Mouse (Mus musculus) embryonic facial prominence, embryonic 13.5 days (tissue): Measurements from ENCODE around the gene Olfr125. TPM values are rescaled to one million over a fixed set of nuclear protein-coding genes. Genes with fewer than 3 reads are reported as not detected.

ENCODE experiments used
- ATAC-seq: fragments of 200-750 bp; cut with Nextera tagmentation; 2 replicates; pipeline ENCODE4 v1.8.0; 2017; ENCODE audit warnings: low read depth; ENCODE audit not compliant: insufficient number of reproducible peaks, insufficient read depth, low FRiP score, low TSS enrichment
- H3K27ac ChIP-seq: fragments of 300-500 bp; sonication (generic); 2 replicates; pipeline ENCODE4 v1.5.1; 2015; ENCODE audit warnings: moderate library complexity, mild to moderate bottlenecking, inconsistent platforms
- H3K27me3 ChIP-seq: fragments of 300-500 bp; sonication (generic); 2 replicates; pipeline ENCODE4 v1.6.1; 2015; ENCODE audit warnings: mild to moderate bottlenecking, inconsistent platforms
- H3K36me3 ChIP-seq: fragments of 300-500 bp; sonication (generic); 2 replicates; pipeline ENCODE4 v1.6.1; 2015; ENCODE audit warnings: mild to moderate bottlenecking, inconsistent platforms
- H3K4me1 ChIP-seq: fragments of 300-500 bp; sonication (generic); 2 replicates; pipeline ENCODE4 v1.6.1; 2015; ENCODE audit warnings: inconsistent platforms
- H3K4me2 ChIP-seq: fragments of 300-500 bp; sonication (generic); 2 replicates; pipeline ENCODE4 v1.6.1; 2015; ENCODE audit warnings: moderate library complexity, mild to moderate bottlenecking, inconsistent platforms
- H3K4me3 ChIP-seq: fragments of 300-500 bp; sonication (generic); 2 replicates; pipeline ENCODE4 v1.5.1; 2015; ENCODE audit warnings: mild to moderate bottlenecking, inconsistent platforms
- H3K9ac ChIP-seq: fragments of 300-500 bp; sonication (generic); 2 replicates; pipeline ENCODE4 v1.6.1; 2015; ENCODE audit warnings: mild to moderate bottlenecking, inconsistent platforms
- H3K9me3 ChIP-seq: fragments of 300-500 bp; sonication (generic); 2 replicates; pipeline ENCODE4 v1.6.1; 2016; ENCODE audit warnings: inconsistent platforms
- whole genome bisulfite sequencing: fragments of 180-500 bp; shearing (Covaris S2); methylation state at CpG from one replicate; pipeline ENCODE4 v1.1.7; 2015; ENCODE audit warnings: mixed read lengths; 5-methylcytosine and 5-hydroxymethylcytosine counted together
- polyA plus RNA-seq: library from polyadenylated mRNA; unstranded; fragments of >200 nt; fragmentation: Nextera tagmentation; extraction: Ambion mirVana; gene quantifications from 2 replicates; pipeline ENCODE4 v1.2.1, GENCODE M21; 2015

Gene Olfr125
- not detected in 2 replicates for polyA plus RNA-seq

- H3K4me1 ChIP-seq: no peaks in the 10 kb centered on the region
- no peak within 1 kb of the TSS for H3K9ac ChIP-seq
- H3K27ac ChIP-seq: no peak within 1 kb of the TSS
- H3K4me2 ChIP-seq: no peak within 1 kb of the TSS
- H3K27me3 ChIP-seq: no peaks in the 10 kb centered on the region
- no peak for ATAC-seq
- no peak within 1 kb of the TSS for H3K4me3 ChIP-seq
- no peaks in the 10 kb centered on the region for H3K9me3 ChIP-seq
- H3K36me3 ChIP-seq: no peaks in the 10 kb centered on the region
Measured at GRCm38 (mm10) chr17:37832649-37833048, at the start of gene Olfr125. TSS of gene Olfr125 (plus strand) at chr17:37832949.

GRCm38 (mm10) chr17:37793229-37793628, 39.5 kb upstream of the Olfr125 start, which contains the start of gene Olfr123:
TSS of gene Olfr123 (plus strand) at chr17:37793529.
- WGBS: 89% methylated on average over 2 of the region's 2 CpGs
- no peak within 1 kb of the TSS for H3K4me2 ChIP-seq
- ATAC-seq: no peak

GRCm38 (mm10) chr17:37799588-37799987, 33.2 kb upstream of the Olfr125 start, which contains the start of gene Olfr124:
TSS of gene Olfr124 (plus strand) at chr17:37799888.
- ATAC-seq: no peak
- H3K27ac ChIP-seq: no peak within 1 kb of the TSS
- no peaks in the 10 kb centered on the region for H3K9me3 ChIP-seq
- no peaks in the 10 kb centered on the region for H3K36me3 ChIP-seq
- no peaks in the 10 kb centered on the region for H3K27me3 ChIP-seq
- no peak within 1 kb of the TSS for H3K9ac ChIP-seq
- no peaks in the 10 kb centered on the region for H3K4me1 ChIP-seq
- H3K4me2 ChIP-seq: no peak within 1 kb of the TSS
- H3K4me3 ChIP-seq: no peak within 1 kb of the TSS
- 85% methylated on average over 3 of the region's 3 CpGs for WGBS

More at GRCm38 (mm10) chr17:37793229-37793628, 39.5 kb upstream of the Olfr125 start, which contains the start of gene Olfr123:
- Histone ChIP-seq H3K4me1 (no peaks in the 10 kb centered on the region), H3K9ac (no peak within 1 kb of the TSS), H3K4me3 (no peak within 1 kb of the TSS), H3K27me3 (no peaks in the 10 kb centered on the region), H3K9me3 (no peaks in the 10 kb centered on the region), H3K36me3 (no peaks in the 10 kb centered on the region), H3K27ac (no peak within 1 kb of the TSS)

DNA sequence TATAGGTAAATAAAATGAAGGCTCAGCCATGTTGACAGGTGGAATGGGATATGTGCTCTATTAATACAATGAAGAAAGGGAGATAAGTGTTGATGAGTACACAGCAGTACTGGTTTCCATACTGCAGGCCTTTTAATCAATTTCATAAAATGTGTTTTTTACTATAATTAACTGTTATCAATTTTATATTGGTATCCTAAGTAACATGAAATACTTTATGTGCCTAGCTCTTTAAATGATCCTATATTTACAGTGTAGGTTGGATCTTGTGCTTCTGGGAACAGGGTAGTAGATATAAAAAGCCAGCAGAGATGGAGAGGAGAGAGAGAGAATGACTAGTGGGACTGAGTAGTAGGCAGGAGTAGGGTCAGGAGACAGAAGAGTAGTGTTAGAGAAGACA, 14.4 kb downstream of the Olfr125 start, which contains the start of gene Olfr126:
Gene Olfr126, plus strand, starts transcription at position 301 of the 400 bp plus-strand sequence.
- no peaks in the 10 kb centered on the region for H3K9me3 ChIP-seq
- no peak within 1 kb of the TSS for H3K27ac ChIP-seq
- H3K36me3 ChIP-seq: no peaks in the 10 kb centered on the region
- no peak within 1 kb of the TSS for H3K4me3 ChIP-seq
- no peak within 1 kb of the TSS for H3K9ac ChIP-seq
- H3K4me1 ChIP-seq: no peaks in the 10 kb centered on the region
- H3K4me2 ChIP-seq: no peak within 1 kb of the TSS
- no peak for ATAC-seq
- H3K27me3 ChIP-seq: no peaks in the 10 kb centered on the region

DNA sequence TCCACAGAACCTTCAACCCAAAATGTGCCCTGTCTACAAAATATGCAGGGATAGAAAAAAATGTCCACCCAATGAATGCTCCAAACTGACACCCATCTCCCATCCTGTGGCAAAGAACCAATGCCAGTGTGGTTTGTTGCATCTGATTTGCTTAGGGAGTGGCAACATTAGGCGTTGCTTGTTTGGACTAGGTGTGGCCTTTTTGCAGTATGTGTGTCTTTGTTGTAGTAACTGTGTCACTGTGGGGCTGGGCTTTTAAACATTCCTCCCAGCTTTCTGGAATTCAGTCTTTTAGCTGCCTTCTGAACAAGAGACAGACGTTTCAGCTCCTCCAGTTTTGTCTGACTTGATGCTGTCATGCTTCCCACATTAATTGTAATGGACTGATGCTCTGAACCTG, 31.2 kb downstream of the Olfr125 start:
- H3K9ac ChIP-seq: no peak overlapping the region
- no peaks in the 10 kb centered on the region for H3K27me3 ChIP-seq
- 72% methylated on average over 2 of the region's 2 CpGs for WGBS
- no peak for ATAC-seq
- H3K36me3 ChIP-seq: no peaks in the 10 kb centered on the region
- H3K27ac ChIP-seq: no peak overlapping the region
- no peaks in the 10 kb centered on the region; the same call in 1 of the 2 replicates for H3K9me3 ChIP-seq
- no peaks in the 10 kb centered on the region for H3K4me1 ChIP-seq
- H3K4me3 ChIP-seq: no peak overlapping the region
- H3K4me2 ChIP-seq: no peak overlapping the region

GRCm38 (mm10) chr17:37869676-37870205, 37.0 kb downstream of the Olfr125 start:
- Histone ChIP-seq H3K27me3 (no peaks in the 10 kb centered on the region), H3K27ac (no peak overlapping the region), H3K4me1 (no peaks in the 10 kb centered on the region), H3K4me2 (no peak overlapping the region), H3K9ac (no peak overlapping the region), H3K36me3 (no peaks in the 10 kb centered on the region), H3K9me3 (no peaks in the 10 kb centered on the region; the same call in 1 of the 2 replicates), H3K4me3 (no peak overlapping the region)
- no peak for ATAC-seq
- 22% methylated on average over 8 of the region's 8 CpGs for WGBS

DNA sequence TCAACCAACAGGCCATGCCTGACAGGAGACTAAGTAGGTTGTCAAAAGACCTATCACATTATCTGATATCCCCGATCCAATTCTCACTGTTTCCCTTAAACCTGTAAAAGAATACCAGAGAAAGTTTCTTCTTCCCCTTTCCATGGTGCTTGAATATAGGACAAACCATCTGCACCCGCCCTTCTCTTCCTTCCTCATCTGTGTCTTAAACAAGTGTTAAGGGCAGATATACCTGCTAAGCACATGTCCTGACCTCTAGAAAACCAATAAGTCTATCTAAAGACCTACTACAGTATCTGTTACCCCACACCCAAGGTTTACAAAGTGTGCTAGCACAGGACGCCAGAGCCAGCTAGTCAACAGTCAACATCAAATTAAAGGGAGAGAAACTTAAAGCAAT, 41.1 kb downstream of the Olfr125 start:
- 77% methylated on average over 3 of the region's 3 CpGs for WGBS
- no peak overlapping the region for H3K9ac ChIP-seq
- no peak overlapping the region for H3K4me2 ChIP-seq
- no peak overlapping the region for H3K4me3 ChIP-seq
- no peaks in the 10 kb centered on the region for H3K36me3 ChIP-seq
- no peak for ATAC-seq
- no peaks in the 10 kb centered on the region for H3K4me1 ChIP-seq
- no peaks in the 10 kb centered on the region for H3K27me3 ChIP-seq
- H3K9me3 ChIP-seq: no peaks in the 10 kb centered on the region
- no peak overlapping the region for H3K27ac ChIP-seq

Other genes with a start within 250 kb of the Olfr125 start
- gene Olfr114, start 240.2 kb upstream of the Olfr125 start, polyA plus RNA-seq: not detected in 2 replicates
- not detected in 2 replicates for gene Olfr115, start 205.8 kb upstream of the Olfr125 start, polyA plus RNA-seq
- not detected in 2 replicates for gene Olfr116, start 205.8 kb upstream of the Olfr125 start, polyA plus RNA-seq
- not detected in 2 replicates for gene Olfr117, start 169.2 kb upstream of the Olfr125 start, polyA plus RNA-seq
- not detected in 2 replicates for gene Olfr118, start 166.0 kb upstream of the Olfr125 start, polyA plus RNA-seq
- not detected in 2 replicates for gene Olfr119, start 136.4 kb upstream of the Olfr125 start, polyA plus RNA-seq
- gene Olfr120, start 111.1 kb upstream of the Olfr125 start, polyA plus RNA-seq: not detected in 2 replicates
- not detected in 2 replicates for gene Olfr121, start 84.1 kb upstream of the Olfr125 start, polyA plus RNA-seq
- gene Olfr122, start 64.3 kb upstream of the Olfr125 start, polyA plus RNA-seq: not detected in 2 replicates
- not detected in 2 replicates for gene Olfr123, start 39.4 kb upstream of the Olfr125 start, polyA plus RNA-seq
- not detected in 2 replicates for gene Olfr124, start 33.1 kb upstream of the Olfr125 start, polyA plus RNA-seq
- not detected in 2 replicates for gene Olfr126, start 14.5 kb downstream of the Olfr125 start, polyA plus RNA-seq
- gene Olfr127, start 67.5 kb downstream of the Olfr125 start, polyA plus RNA-seq: not detected in 2 replicates
- gene Olfr128, start 87.6 kb downstream of the Olfr125 start, polyA plus RNA-seq: not detected in 2 replicates
- gene Olfr761, start 120.1 kb downstream of the Olfr125 start, polyA plus RNA-seq: not detected in 2 replicates
- not detected in 2 replicates for gene Olfr129, start 227.1 kb downstream of the Olfr125 start, polyA plus RNA-seq
- gene Olfr130, start 231.0 kb downstream of the Olfr125 start, polyA plus RNA-seq: not detected in 2 replicates